Mouse (Mus musculus): ENCODE results near the gene Cgrrf1.

Cgrrf1 gene

DNA sequence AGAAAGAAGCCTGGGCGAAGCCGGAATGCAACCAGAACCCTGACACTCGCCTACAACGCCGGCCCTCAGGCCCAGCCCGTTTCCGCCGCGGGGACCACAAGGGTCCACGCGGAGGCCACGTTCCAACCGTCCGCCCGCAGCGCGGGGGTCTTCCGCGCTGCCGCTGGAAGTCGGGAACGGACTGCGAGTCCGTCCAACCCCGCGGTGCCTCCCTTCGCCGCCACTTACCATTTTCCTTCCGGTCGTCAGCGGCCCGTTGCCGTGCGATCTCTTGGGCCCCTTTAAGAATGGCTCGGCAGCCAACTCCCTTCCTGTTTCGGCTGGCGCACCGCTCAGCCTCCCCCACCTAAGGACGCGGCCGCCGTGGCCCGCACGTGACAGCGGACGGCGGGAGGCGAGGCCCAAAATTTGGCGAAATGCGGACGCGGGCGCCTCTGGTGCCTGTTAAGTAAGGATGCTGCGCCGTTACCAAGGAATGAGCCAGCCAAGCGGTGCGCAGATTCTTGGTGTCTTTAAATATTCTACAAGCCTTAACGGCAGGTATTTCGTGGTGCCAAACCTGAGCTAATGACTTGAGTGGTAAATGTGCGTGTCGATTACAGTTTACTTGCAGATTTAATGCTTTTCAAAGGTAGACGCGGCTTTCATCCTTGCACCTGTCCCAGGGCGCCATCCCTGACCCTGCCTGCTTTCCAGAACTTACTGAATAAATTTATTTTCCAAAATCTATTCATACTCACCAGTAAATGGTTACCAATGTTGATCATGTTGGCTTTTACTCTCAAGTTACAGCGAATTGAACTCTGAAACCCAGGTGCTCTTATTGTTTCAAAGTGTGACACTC, 9.8 kb upstream of the Cgrrf1 start, which contains the start of gene Gmfb:
Gene Gmfb (minus strand): TSS at position 370 of the 844 bp plus-strand sequence.
- ATAC-seq (ENCODE audit: low TSS enrichment) = peak; percentile 93

DNA sequence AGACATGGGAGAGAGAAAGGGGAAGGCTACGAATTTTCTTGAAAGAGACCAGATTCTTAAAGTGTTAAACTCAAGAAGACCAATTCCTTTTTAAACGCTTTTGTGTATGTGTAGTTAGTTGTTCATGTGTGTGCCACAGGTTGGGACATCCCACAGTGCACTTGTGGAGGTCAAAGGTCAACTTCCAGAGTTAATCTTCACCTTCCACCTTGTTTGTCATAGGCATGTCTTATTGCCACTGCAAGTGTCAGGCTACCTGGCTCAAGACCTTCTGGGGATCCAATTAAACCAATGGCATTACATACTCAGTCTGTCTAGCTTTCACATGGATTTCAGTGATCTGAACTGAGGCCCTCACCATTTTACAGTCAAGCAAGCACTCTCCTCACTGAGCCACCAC, 7.9 kb upstream of the Cgrrf1 start:
- ATAC-seq (ENCODE audit: low TSS enrichment) = no peak

DNA sequence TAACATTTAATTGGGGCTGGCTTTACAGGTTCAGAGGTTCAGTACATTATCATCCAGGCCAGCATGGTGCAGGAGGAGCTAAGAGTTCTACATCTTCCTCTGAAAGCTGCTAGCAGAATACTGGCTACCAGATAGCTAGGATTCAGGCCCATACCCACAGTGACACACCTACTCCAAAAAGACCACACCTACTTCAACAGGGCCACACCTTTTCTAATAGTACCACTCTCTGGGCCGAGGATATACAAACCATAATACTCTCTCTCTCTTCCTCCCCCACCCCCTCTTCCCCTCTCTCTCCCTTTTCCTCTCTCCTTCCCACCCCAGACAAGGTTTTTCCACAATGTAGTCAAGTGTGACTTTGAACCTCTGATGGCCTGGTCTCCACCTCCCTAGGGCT, 4.5 kb upstream of the Cgrrf1 start:
- ATAC-seq (ENCODE audit: low TSS enrichment) = no peak

DNA sequence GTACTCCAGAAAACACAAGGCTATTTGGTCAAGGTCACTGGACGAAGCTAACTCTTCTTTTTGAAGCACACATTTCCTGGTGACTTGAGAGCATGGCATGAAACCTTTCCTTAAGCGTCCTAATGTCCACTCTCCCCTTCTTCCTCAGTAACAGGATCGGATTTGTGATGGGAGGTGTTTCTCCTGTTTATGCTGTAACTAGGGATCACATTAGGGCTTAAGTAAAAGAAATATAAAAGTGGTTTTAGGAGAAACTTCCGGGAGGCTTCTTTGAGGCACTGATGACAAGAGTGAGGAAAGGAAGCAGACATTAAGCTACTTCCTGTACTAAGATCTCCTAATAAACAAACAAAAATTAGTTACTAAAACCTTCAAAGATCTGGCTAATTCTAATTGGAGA, 630 bp upstream of the Cgrrf1 start:
- ATAC-seq (ENCODE audit: low TSS enrichment) = no peak

DNA sequence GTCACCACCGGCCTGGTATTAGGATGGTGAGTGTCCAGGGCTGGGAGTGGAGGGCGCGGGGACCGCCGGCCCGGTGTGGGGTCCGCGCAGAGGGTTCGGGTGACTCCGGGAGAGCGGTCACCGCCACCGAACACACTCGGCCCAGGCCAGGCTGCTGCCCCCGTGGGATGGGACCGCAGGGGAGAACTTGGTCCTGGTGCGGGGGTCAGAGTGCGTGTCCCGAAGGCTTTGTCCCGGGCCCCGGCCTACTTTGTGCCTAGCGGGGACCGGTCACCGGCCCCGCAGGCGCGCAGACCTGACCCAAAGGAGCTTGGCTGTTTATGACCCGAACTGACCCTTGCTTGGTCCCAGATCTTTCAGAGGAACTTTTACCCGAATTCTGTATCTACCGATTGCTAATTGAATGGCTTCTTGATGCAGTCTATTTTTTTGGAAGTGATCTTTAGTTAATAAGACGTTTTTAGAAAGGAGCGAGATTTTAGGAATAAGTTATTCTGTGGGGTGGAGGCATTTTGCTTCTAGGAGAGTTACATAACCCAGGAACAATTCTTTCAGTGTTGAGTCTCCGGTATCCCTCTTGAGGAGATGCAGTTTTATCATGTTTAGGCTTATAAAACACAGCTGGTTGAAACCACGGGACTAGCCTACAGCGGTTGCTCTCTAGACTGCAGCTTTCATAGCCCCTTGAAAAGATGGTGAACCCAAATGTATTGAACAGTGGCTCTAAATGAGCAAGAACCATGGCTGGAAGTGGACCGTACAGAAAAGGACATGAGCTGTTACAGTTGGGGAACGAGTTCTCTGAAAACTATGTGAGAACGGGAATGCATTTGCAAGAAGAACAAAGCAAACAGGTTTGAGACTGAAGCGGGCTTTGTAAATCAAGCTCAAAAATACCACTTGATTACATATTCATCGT, 688 bp downstream of the Cgrrf1 start:
- peak; percentile 51 for ATAC-seq (ENCODE audit: low TSS enrichment)

DNA sequence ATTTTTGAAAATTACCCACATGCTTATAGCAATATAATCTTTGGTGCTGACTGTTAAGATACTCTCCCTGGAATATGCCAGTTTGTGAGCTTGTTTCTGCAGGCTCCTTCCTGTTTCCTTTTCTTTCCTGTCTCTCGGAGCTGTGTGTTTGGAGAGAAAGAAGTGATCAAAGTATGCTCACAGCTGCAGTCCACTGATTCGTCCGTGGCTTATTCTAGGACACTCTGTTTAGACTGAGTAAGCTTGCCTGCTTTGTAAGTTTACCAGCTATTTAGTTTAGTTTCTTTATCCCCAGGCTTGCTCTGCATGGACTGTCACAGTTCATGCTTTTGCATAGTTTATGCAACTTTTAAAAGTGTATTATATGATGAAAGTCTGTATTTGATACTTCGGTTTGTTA, 7.4 kb downstream of the Cgrrf1 start:
- ATAC-seq (ENCODE audit: low TSS enrichment) = no peak

DNA sequence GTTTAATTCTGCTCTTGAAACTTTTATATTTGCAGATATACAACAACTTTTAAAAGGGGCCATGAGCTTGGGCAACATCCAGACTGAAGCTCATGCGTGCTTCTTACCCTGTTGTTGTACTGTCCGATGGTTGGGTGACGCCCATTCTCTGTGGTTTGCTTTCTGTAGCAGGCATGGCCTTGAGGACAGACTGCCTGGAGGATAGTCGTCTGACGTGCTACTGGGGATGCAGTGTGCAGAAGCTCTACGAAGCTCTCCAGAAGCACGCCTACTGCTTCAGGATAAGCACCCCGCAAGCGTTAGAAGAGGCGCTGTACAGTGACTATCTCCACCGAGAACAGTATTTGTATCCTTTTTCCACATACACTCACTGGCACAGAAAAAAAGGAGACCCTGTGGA, 13.8 kb downstream of the Cgrrf1 start:
- no peak for ATAC-seq (ENCODE audit: low TSS enrichment)

DNA sequence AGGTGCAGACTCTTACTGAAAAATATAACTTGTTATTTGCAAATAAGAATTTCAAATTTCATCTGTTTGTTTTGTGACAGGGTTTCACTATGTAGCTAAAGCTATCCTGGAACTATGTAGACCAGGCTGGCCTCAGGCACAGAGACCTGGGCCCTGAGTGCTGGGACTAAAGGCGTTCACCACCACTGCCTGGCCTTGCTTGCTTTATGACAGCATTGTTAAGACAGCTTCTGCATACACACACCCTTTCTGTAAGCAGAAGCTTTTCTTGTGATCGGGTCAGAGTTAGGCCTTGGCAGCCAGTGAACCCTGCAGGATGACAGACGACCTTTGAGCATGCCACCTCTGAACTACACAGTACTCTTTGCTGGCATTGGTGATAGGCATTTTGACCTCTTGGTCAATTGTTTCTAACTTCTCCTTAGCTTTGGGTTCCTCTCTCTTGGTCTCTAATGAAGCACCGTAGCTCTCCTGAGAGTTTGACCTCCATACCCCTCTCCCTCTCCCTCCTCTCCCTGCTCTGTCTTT, 16.2 kb downstream of the Cgrrf1 start:
- ATAC-seq (ENCODE audit: low TSS enrichment) = no peak

DNA sequence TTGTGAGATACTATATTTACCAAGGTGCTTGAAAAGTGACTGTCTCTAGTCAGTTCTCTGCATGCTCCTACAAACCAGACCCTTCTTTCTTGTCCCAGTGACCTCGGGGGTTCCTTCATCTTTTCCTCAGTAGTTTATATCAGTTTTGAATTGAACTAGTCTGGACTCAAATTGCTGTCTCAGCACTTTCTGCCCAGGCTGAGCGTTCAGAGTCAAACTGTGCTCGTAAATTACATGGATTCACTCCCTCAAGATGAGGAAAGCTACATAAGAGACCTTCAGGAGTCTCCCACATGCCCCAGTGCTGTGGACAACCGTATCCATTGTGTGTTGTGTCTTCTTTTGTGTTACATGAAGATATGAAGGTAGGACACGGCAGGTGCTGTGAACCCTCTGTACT, 16.8 kb downstream of the Cgrrf1 start:
- ATAC-seq (ENCODE audit: low TSS enrichment) = no peak

DNA sequence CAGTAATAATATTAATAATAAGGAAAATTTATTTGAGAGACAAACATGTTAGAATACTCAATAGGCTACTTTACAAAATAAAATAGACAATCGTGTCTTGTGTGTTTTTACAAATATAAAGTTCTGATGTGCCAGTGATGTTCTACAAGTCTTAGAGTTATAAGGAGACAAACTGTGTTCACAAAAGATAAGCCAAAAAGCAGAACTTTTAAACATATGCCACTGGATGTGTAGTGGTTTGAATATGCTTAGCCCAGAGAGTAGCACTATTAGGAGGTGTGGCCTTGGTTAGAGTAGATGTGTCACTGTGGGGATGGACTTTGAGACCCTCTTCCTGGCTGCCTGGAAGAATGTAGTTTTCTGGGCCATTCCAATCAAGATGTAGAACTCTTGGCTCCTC, 17.8 kb downstream of the Cgrrf1 start:
- no peak for ATAC-seq (ENCODE audit: low TSS enrichment)

DNA sequence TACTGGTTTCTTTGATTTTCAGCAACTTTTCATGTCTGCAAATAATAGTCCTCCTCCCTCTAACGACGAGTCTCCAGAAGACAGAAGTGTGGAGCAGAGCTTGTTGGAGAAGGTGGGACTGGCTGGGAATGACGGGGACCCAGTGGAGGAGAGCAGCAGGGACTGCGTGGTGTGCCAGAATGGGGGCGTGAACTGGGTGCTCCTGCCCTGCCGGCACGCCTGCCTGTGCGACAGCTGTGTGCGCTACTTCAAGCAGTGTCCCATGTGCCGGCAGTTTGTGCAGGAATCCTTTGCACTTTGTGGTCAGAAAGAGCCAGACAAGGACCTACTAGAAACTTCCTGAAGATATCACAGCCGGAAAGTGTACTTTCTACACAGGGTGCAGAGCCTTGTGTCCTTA, 21.8 kb downstream of the Cgrrf1 start:
- ATAC-seq (ENCODE audit: low TSS enrichment) = peak; percentile 67; the same call in 1 of the 2 replicates

DNA sequence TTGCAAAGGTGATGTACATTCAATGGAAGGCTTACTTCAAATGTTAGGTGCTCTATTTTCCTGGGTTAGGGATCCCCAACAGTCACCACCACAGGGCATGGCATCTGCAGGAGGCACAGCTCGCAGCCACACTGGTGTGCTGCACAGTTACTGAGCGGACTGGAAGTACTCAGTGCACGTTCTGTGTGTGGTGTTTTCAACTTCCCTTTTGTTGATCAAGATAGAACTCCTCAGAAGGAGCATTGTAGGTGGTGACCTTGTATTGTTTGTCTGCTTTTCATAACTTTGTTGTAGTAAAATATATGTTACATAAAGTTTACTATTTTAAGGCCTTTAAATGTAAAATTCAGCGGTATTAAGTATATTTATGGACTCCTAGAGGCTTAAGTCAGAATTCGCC, 31.0 kb downstream of the Cgrrf1 start:
- no peak for ATAC-seq (ENCODE audit: low TSS enrichment)

DNA sequence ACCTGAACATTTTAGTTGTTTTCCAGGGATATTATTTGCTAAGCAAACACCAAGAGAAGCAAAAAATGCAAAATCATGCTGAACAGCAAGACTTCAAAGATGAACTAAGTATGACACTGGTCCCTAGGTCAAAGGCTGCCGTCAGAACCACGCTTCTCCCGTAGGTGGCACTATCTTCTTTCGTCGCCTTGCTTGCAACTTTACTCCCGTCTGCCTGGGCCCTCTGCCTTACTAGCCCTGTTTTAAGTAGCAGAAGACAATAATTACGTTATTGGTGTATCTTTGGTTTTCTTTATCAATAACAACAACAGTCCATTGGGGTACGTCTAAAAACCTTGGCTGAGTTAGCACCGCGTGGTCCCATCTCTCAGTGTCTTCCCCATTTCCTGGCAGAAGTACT, 49.0 kb downstream of the Cgrrf1 start:
- ATAC-seq (ENCODE audit: low TSS enrichment) = no peak

DNA sequence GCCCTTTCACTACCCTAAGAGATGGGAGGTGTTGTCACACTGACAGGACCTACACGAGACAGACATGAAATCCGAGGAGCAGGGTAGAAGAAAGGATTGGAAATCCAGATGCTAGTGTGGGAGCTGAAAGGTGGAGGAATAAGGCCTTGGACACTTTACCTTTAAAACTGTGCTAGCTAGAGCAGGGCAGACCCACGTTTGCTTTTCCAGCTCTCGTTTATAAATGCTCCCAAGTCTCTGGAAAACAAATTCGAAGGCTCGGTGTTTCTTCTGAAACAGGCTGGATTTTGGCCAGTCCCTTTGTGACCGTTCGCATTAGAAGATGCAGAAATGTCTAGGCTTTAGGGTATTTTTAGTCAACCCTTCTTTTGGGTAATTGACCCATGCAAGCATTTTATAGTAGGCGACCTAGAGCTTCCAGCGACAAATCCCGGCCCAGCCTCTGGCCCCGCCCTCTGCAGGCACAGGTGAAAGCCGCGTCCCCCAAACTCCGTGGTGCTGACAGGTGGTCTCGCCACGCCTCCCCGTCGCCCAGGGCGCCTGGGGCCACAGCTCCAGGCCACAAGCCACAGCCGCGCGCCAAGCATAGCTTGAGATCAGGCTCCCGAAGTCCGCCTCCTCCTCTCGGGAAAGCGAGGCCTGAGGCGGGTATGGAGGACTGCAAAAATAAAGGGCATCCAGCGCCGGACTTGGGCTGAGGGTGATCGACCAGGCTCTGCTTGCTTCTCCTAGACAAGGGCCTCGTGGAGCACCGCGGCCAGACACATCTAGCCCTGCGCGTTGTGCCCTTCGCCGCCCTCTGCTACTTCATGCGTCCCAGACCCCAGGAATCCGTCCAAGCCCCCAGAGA, 49.9 kb downstream of the Cgrrf1 start:
- ATAC-seq (ENCODE audit: low TSS enrichment) = 0 out of 2 replicates have a peak, but pooled peaks have one; percentile 0

DNA sequence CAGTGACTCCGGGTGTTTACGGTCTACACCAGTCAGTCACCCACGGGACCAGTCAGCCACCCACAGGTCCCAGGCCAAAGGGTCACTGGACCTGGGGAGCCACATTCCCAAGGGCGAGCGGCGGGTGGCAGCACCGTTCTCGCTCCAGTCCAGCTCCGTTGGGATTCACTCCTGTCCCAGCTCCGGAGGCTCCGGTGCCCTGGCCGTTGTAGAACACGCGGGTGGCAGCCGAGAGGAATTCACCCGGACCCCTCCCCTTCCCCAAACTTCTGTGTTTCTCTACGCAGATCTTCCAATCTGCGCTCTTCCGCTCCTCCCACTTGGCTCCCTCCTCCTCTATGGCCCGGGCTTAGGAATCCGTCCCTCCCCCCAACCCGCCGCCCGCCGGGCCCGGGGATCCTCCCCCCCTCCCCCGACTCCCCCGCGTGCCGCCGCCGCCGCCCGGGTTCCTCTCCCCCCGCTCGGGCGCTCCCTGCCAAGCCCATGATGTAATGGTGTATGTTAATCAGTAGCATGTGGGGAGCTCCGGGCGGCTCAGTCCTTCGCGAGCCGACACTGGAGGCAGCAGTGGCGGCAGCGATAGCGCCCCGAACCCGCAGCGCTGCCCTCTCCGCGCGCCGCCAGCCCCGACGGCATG, 50.6 kb downstream of the Cgrrf1 start, which contains the start of gene Samd4:
Gene Samd4 (plus strand): TSS at position 424 of the 637 bp plus-strand sequence.
- peak; percentile 44 for ATAC-seq (ENCODE audit: low TSS enrichment)

DNA sequence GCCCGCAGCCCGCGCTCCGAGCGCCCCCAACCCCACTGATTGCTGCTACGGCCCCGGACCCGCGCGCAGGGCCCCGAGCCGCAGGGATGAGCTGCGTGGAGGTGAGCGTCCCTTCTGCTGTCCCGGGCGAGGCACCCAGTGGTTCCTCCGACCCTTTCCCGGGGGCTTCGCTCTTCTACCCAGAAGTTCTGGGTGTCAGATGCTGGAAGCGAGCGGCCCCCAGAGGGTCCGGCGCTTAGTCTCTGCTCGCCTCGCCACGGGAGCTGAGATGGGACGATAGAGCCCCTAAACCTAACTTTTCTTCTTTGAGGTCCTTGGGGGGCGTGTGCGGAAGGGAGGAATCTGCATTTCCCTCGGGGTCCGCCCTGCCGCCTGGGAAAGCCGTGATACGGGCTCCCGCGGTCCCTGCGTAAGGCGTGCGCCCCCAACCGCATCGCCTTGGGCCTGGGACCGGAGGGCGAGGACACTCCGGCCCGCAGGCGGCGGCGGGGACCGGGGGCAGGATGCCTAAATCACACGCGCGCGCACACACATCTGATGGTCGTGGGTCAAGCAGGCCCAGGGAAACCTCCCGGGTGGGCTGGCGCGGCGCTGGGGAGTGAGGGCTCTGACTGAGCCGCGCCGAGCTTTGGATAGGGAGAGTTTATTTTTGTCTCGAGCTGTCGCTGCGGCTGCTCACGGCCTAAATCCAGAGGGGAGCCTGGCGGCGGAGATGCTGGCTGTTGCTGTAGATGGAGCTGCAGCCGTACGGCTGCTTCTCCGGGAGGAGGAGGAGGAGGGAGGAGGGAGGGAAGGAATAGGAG, 51.3 kb downstream of the Cgrrf1 start:
- peak; percentile 72 for ATAC-seq (ENCODE audit: low TSS enrichment)

DNA sequence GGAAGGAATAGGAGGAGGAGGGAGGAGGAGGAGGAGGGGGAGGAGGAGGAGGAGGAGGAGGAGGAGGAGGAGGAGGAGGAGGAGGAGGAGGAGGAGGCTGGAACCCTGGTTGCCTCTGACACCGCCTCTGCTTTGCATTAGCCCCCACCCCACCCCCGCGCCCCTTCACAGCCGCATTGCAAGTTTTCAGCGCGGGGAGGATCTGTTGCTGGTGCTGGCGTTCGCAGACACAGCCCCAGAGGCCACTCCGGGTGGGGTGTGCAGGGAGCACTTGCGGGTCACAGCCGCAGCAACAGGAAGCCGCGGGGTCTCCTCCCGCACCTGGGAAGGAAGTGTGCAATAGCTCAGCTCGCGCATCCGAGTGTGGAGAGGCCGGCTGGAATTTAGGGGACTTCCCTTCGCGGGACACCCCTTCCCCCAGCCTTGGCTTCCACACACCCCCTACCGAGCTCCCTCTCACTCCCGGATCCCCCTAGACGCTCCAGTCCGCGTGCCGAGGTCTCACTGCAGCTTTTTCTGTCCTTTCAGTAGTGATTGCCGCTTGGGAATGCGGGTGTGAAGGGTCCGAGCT, 52.0 kb downstream of the Cgrrf1 start:
- no peak for ATAC-seq (ENCODE audit: low TSS enrichment)

DNA sequence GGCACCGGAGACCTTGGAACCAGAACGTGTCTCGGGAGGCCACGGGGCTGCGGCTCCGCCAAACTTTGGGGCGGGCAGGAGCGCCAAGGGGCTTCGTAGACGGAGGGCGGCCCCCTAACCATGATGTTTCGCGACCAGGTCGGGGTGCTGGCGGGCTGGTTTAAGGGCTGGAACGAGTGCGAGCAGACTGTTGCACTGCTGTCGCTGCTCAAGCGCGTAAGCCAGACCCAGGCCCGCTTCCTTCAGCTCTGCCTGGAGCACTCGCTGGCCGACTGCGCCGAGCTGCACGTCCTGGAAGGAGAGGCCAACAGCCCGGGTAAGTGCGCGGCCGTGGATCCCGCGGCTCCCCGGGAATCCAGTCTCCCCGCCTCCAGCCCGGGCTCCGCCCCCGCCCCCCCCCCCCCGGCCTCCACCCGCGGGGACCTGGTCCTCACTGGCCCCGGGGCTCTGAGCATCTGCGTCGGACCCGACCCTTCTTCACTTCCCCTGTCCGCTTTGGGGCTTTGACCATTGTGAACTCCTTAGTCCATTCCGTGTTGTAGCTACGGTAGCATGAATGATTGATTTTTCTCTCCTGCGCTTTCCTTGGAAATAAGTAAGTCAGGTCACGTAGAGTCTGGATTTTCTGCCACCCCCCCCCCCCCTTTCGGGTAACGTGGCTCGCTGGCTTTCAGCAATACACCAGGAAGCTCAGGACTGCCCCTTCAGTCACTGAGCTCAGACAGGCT, 52.9 kb downstream of the Cgrrf1 start:
- ATAC-seq (ENCODE audit: low TSS enrichment) = peak; percentile 12

DNA sequence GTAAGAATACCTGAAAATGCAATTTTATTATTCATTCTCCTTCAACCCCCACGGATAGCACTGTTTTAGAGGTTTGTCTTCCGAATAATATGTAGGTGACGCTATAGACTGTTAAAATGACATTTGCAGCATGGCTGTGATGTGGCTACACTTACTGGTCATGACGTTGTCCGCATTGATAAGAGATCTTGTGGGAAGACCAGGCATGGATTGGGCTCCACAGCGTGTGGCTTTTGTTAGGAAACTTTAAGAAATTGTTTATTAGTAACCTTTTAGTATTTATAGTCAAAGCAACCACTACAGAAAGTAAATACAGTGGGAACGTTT, 53.5 kb downstream of the Cgrrf1 start:
- ATAC-seq (ENCODE audit: low TSS enrichment) = no peak
